Mouse (Mus musculus) megakaryocyte, embryonic 14.5 days (primary cell): ENCODE data around the gene Pkdcc.

Experiments used
- FLI1 ChIP-seq: IDR thresholded peaks from 2 replicates; pipeline ENCODE4 v1.6.1; 2012; ENCODE audit warnings: low read length, inconsistent platforms, mixed read lengths
- GATA1 ChIP-seq: IDR thresholded peaks from 3 replicates; pipeline ENCODE4 v1.6.1; 2012; ENCODE audit warnings: mixed read lengths, low read length, inconsistent platforms, borderline replicate concordance

- no peak for TF ChIP-seq GATA1
- no peak for TF ChIP-seq FLI1
Observed at GRCm38 (mm10) chr17:83272641-83273040, 57.5 kb downstream of the Pkdcc start.
